In genomic region chr12:108297033-108297432, GRCm38 (mm10) we compare ENCODE assay signal across 14 mouse cellular contexts. TPM values are rescaled to one million over a fixed set of nuclear protein-coding genes. Genes with fewer than 3 reads are reported as not detected.
DNase-seq lines count a peak whose midpoint lies in the region; ATAC-seq and TF ChIP-seq lines count a peak whose summit lies in the region.
"Had no signal": no experiment of that assay in that cellular context is flagged by ENCODE, and none has a peak within 500 bp of the region (broad histone marks: within the 10 kb centered on the region; RNA-seq: fewer than 3 reads in every experiment).

No protein-coding gene starts in this region.

- no peaks in the 10 kb centered on the region for H3K36me3 ChIP-seq in liver, embryonic 14.5 days (replicated peaks; ENCODE audit: control insufficient read depth, insufficient read depth, low read depth)
- H3K36me3 ChIP-seq in liver, embryonic 11.5 days (ENCODE audit: control insufficient read depth, insufficient read depth, low read length): no peaks in the 10 kb centered on the region
- H3K36me3 ChIP-seq in CH12.LX (replicated peaks in 1 of 2; ENCODE audit: control insufficient read depth in 1 of 2, insufficient read depth in 1 of 2, low read length in 1 of 2): no peaks in the 10 kb centered on the region
- H3K36me3 ChIP-seq: embryonic facial prominence, embryonic 10.5 days; stomach, embryonic 15.5 days had no signal

- peak; percentile 55 for TF ChIP-seq CTCF in gastrocnemius, adult 2 months (IDR thresholded peaks at IDR 0.05)
- peak; percentile 42 for TF ChIP-seq CTCF in liver, embryonic 14.5 days (IDR thresholded peaks at IDR 0.05; ENCODE audit: low read depth)
- TF ChIP-seq CTCF in CH12.LX (conservative IDR thresholded peaks at IDR 0.05 in 1 of 2, IDR thresholded peaks at IDR 0.05 in 1 of 2; ENCODE audit: low read depth in 2 of 2, low read length in 2 of 2): peak; percentile 10 to 39; a peak in 2 of 4 replicates

- no peak for DNase-seq in gastrocnemius, adult 2 months
- no peak for DNase-seq in gastrocnemius, adult 8-10 months (ENCODE audit: low spot score in 2 of 2)
- DNase-seq in liver, embryonic 14.5 days (ENCODE audit: low read depth in 3 of 3, low spot score in 3 of 3): no peak
- no peak for DNase-seq in liver, embryonic 11.5 days (ENCODE audit: low spot score)
- DNase-seq in CH12.LX (ENCODE audit: extremely low read depth): no peak
- peak; percentile 71 for DNase-seq in R1 (ENCODE audit: low read depth, low spot score)
- DNase-seq in urinary bladder, adult 18-20 months (ENCODE audit: low spot score in 2 of 2): no peak
- DNase-seq in cerebellum, adult 8-10 months: no peak

- no peaks in the 10 kb centered on the region for H3K27me3 ChIP-seq in liver, embryonic 14.5 days (ENCODE audit: control insufficient read depth, insufficient read depth, low read length)
- H3K27me3 ChIP-seq in liver, embryonic 11.5 days (replicated peaks; ENCODE audit: control insufficient read depth, insufficient read depth, low read length): no peaks in the 10 kb centered on the region
- H3K27me3 ChIP-seq in CH12.LX (replicated peaks): no peaks in the 10 kb centered on the region
- H3K27me3 ChIP-seq: forebrain, embryonic 13.5 days; Patski; stomach, embryonic 15.5 days had no signal

- no peak for ATAC-seq in liver, embryonic 14.5 days (ENCODE audit: insufficient read depth)
- ATAC-seq in liver, embryonic 11.5 days (replicated peaks; ENCODE audit: low FRiP score): no peak
- ATAC-seq: forebrain, embryonic 13.5 days; Patski had no signal

- H3K9ac ChIP-seq in liver, embryonic 14.5 days (replicated peaks): no peak overlapping the region
- H3K9ac ChIP-seq in liver, embryonic 11.5 days (ENCODE audit: low read depth, low read length): no peak overlapping the region
- H3K9ac ChIP-seq in CH12.LX (ENCODE audit: insufficient read depth, low read depth): no peak overlapping the region
- H3K9ac ChIP-seq: forebrain, embryonic 13.5 days; stomach, embryonic 15.5 days had no signal

- WGBS in liver, embryonic 14.5 days (ENCODE audit: insufficient replicate concordance): 47% methylated on average over 6 of the region's 6 CpGs
- 70% methylated on average over 6 of the region's 6 CpGs for WGBS in liver, embryonic 11.5 days

- no peaks in the 10 kb centered on the region for H3K9me3 ChIP-seq in liver, embryonic 14.5 days (ENCODE audit: control insufficient read depth, low read length)
- H3K9me3 ChIP-seq in liver, embryonic 11.5 days (ENCODE audit: control insufficient read depth, low read length): no peaks in the 10 kb centered on the region
- H3K9me3 ChIP-seq in CH12.LX (replicated peaks; ENCODE audit: low read length): peaks cover 2% of the 10 kb centered on the region
- H3K9me3 ChIP-seq: embryonic facial prominence, embryonic 10.5 days; forebrain, embryonic 13.5 days; stomach, embryonic 15.5 days had no signal

- H3K4me1 ChIP-seq in liver, embryonic 14.5 days (replicated peaks; ENCODE audit: control insufficient read depth in 2 of 2, insufficient read depth in 2 of 2, low read length in 1 of 2): no peaks in the 10 kb centered on the region
- peaks cover 3% of the 10 kb centered on the region; the same call in 1 of the 2 replicates for H3K4me1 ChIP-seq in liver, embryonic 11.5 days (replicated peaks; ENCODE audit: control insufficient read depth, insufficient read depth, low read length)
- H3K4me1 ChIP-seq in CH12.LX (ENCODE audit: control insufficient read depth in 1 of 2, insufficient read depth in 2 of 2): peaks cover 0 to 10% of the 10 kb centered on the region in 2 experiments; a peak in 2 of 4 replicates

- no peak; the same call in 1 of the 2 replicates for TF ChIP-seq RAD21 in CH12.LX (IDR thresholded peaks at IDR 0.05; ENCODE audit: low read depth, low read length)

- in situ Hi-C loops in CH12.LX (cut with MboI; ENCODE audit: low pct_ligation_motif_present, low pct_unique_long_range_greater_than_20kb, low sequenced_read_pairs): no loop called here

- H3K79me2 ChIP-seq in CH12.LX (replicated peaks; ENCODE audit: control insufficient read depth, extremely low read depth, insufficient read depth, poor library complexity, severe bottlenecking): no peaks in the 10 kb centered on the region

- dilution Hi-C loops in CH12.LX (cut with MboI; ENCODE audit: extremely low pct_ligation_motif_present, extremely low pct_unique_long_range_greater_than_20kb, low sequenced_read_pairs): no loop called here

- H3K4me3 ChIP-seq in gastrocnemius, adult 2 months: no peak overlapping the region
- H3K4me3 ChIP-seq in liver, embryonic 14.5 days (ENCODE audit: insufficient read depth in 1 of 2, low read depth in 2 of 2, low read length in 2 of 2): no peak overlapping the region
- no peak overlapping the region for H3K4me3 ChIP-seq in liver, embryonic 11.5 days (ENCODE audit: low read depth, low read length)
- no peak overlapping the region for H3K4me3 ChIP-seq in CH12.LX (replicated peaks in 1 of 3; ENCODE audit: low read depth in 2 of 3, low read length in 2 of 3, poor library complexity in 1 of 3)
- H3K4me3 ChIP-seq: embryonic facial prominence, embryonic 10.5 days; forebrain, embryonic 13.5 days; stomach, embryonic 15.5 days had no signal

- intact Hi-C loops in gastrocnemius, adult 2 months (cut with DNase I): no loop called here

- no peak overlapping the region for H3K27ac ChIP-seq in gastrocnemius, adult 2 months
- no peak overlapping the region for H3K27ac ChIP-seq in liver, embryonic 14.5 days
- H3K27ac ChIP-seq in liver, embryonic 11.5 days (ENCODE audit: low read depth, low read length): no peak overlapping the region
- no peak overlapping the region for H3K27ac ChIP-seq in CH12.LX (ENCODE audit: insufficient read depth, low read depth)
- H3K27ac ChIP-seq: embryonic facial prominence, embryonic 10.5 days; forebrain, embryonic 13.5 days; macrophage; stomach, embryonic 15.5 days had no signal

- H3K4me2 ChIP-seq in liver, embryonic 14.5 days (ENCODE audit: low read depth): no peak overlapping the region
- no peak overlapping the region for H3K4me2 ChIP-seq in liver, embryonic 11.5 days
- no peak overlapping the region for H3K4me2 ChIP-seq in CH12.LX (ENCODE audit: insufficient read depth, low read depth, poor library complexity, severe bottlenecking)
- H3K4me2 ChIP-seq: forebrain, embryonic 13.5 days; stomach, embryonic 15.5 days had no signal

- TF ChIP-seq EP300 in liver, embryonic 14.5 days (IDR thresholded peaks at IDR 0.05; ENCODE audit: low read depth): no peak
- TF ChIP-seq EP300 in CH12.LX (IDR thresholded peaks at IDR 0.05; ENCODE audit: low read length): no peak

- TF ChIP-seq POLR2A in CH12.LX (IDR thresholded peaks at IDR 0.05; ENCODE audit: low read depth, low read length): no peak

TF ChIP-seq in CH12.LX, 34 proteins besides CTCF, POLR2A, EP300 and RAD21:
- TF ChIP-seq GABPA (IDR thresholded peaks at IDR 0.05; ENCODE audit: insufficient replicate concordance, low read depth, low read length) (no peak), SMC3 (IDR thresholded peaks at IDR 0.05; ENCODE audit: low read depth, low read length) (0 out of 2 replicates have a peak, but pooled peaks have one; percentile 13)

RNA-seq across cellular contexts. Expression of gene Hhipl1, which starts 9.0 kb away (rescaled TPM):
- 1 to 10 TPM in 1 of 2 experiments, under 1 TPM in 1; 0.66 to 1.1 TPM for total RNA-seq in gastrocnemius, adult 2 months (2021)
- total RNA-seq in gastrocnemius, adult 8-10 months (2022): under 1 TPM; 0.44 to 0.74 (median 0.69) TPM
- polyA plus RNA-seq in liver, embryonic 14.5 days (2012; rRNA removed): 0.02 and 0.03 TPM in 2 replicates
- polyA plus RNA-seq in liver, embryonic 14.5 days (2014; fragmentation: Nextera tagmentation; extraction: Ambion mirVana): not detected in 2 replicates
- polyA plus RNA-seq in liver, embryonic 11.5 days (2014; fragmentation: Nextera tagmentation; extraction: Ambion mirVana): 0.14 TPM in 1 of 2 replicates, not detected in the other
- not detected in 2 replicates for total RNA-seq in CH12.LX (2012; rRNA removed)
- not detected in 2 replicates for total RNA-seq in CH12.LX (2014; rRNA removed)
- polyA plus RNA-seq in CH12.LX (2012; ENCODE audit: insufficient read length, low read depth): not detected in 2 replicates
- total RNA-seq: hematopoietic stem cell, adult 5-6 weeks had no signal
- polyA plus RNA-seq: macrophage had no signal

RNA-seq across cellular contexts. Expression of gene Ccdc85c, which starts 21.8 kb away (rescaled TPM):
- total RNA-seq in gastrocnemius, adult 2 months (2021): 10 to 100 TPM; 30.1 to 33.4 TPM
- 10 to 100 TPM; 41.1 to 49.4 (median 43.5) TPM for total RNA-seq in gastrocnemius, adult 8-10 months (2022)
- polyA plus RNA-seq in liver, embryonic 14.5 days (2012; rRNA removed): 1.8 TPM in 2 replicates
- polyA plus RNA-seq in liver, embryonic 14.5 days (2014; fragmentation: Nextera tagmentation; extraction: Ambion mirVana): 1.8 TPM in 2 replicates
- 5.9 and 7.4 TPM in 2 replicates for polyA plus RNA-seq in liver, embryonic 11.5 days (2014; fragmentation: Nextera tagmentation; extraction: Ambion mirVana)
- total RNA-seq in CH12.LX (2012; rRNA removed): 14.0 and 14.6 TPM in 2 replicates
- 14.6 and 15.2 TPM in 2 replicates for total RNA-seq in CH12.LX (2014; rRNA removed)
- 25.1 and 32.4 TPM in 2 replicates for polyA plus RNA-seq in CH12.LX (2012; ENCODE audit: insufficient read length, low read depth)

RNA-seq across cellular contexts. Expression of gene Cyp46a1, which starts 37.1 kb away (rescaled TPM):
- total RNA-seq in gastrocnemius, adult 2 months (2021): under 1 TPM; 0.10 to 0.25 TPM
- under 1 TPM; 0.13 to 0.44 (median 0.19) TPM for total RNA-seq in gastrocnemius, adult 8-10 months (2022)
- 0.48 and 0.52 TPM in 2 replicates for polyA plus RNA-seq in liver, embryonic 14.5 days (2012; rRNA removed)
- 0.11 and 0.13 TPM in 2 replicates for polyA plus RNA-seq in liver, embryonic 14.5 days (2014; fragmentation: Nextera tagmentation; extraction: Ambion mirVana)
- 1.0 and 2.2 TPM in 2 replicates for polyA plus RNA-seq in liver, embryonic 11.5 days (2014; fragmentation: Nextera tagmentation; extraction: Ambion mirVana)
- total RNA-seq in CH12.LX (2012; rRNA removed) (not detected in 2 replicates), CH12.LX (2014; rRNA removed) (not detected in 2 replicates)
- polyA plus RNA-seq in CH12.LX (2012; ENCODE audit: insufficient read length, low read depth): not detected in 2 replicates
- polyA plus RNA-seq: macrophage had no signal
